Mouse (Mus musculus): Measurements from ENCODE around the gene Plk3. TPM values are rescaled to one million over a fixed set of nuclear protein-coding genes. Genes with fewer than 3 reads are reported as not detected.
A peak's percentile ranks its signal among the peaks of the same experiment; 100 is the strongest.
"Not testable (repeated sequence)": the region's sequence is repeated elsewhere in the genome, so short reads cannot be mapped to it uniquely, and the experiment has no call there.

Plk3 gene
- 1 to 10 TPM; 5.0 to 5.8 TPM for total RNA-seq (2021)

DNA sequence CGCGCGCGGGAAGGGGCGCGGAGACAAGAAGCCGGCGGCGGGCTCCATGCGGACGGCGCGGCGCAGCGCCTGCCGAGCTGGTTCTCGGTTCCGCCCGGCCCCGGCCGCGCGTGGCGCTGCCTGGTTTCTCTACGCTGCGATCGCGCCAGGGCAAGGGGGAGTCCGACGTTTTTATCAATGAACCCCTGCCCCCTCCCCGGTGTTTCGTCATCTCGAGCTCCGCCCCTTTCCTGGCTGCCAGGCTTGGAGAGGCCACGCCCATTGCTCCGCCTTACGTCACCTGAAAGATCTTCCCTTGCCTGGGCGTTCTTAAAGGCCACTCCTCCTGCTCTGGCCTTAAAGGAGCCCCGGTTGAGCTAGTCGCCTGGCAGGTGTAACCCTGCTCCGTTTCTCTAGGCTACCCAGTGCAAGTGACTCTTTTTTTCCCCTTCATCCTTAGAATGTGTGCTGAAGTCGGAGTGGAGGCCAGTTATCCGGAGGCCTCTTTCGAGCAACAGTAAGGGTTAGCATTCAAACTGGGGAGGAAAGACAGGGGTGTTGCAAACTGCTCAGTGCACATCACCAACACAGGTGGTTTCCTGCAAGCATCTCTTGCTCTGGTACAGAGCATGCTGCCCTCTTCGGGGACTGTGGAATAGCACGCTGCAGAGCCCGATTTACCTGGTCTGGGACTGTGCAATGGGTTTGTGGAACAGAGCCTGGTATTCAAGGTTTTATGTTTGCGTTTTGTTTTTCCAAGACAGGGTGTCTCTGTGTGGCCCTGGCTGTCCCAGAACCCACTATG lies at the start of gene Plk3:
TSS of gene Plk3 (minus strand) at position 147 of the 784 bp plus-strand sequence.
- DNase-seq = peak; percentile 98

DNA sequence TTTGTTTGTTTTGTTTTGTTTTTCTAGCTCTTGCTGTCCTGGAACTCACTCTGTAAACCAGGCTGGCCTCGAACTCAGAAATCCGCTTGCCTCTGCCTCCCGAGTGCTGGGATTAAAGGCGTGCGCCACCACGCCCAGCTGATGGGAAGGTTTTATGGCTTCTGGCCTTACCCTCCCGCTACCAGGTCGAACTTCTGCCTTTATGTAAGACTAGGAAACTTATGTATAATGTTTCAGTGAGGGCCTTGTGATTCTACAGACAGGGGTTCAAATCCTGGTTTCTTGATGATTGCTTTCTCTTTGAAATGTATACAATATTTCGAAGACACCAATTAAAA lies 49.0 kb upstream of the Plk3 start:
- DNase-seq = not testable (repeated sequence)

DNA sequence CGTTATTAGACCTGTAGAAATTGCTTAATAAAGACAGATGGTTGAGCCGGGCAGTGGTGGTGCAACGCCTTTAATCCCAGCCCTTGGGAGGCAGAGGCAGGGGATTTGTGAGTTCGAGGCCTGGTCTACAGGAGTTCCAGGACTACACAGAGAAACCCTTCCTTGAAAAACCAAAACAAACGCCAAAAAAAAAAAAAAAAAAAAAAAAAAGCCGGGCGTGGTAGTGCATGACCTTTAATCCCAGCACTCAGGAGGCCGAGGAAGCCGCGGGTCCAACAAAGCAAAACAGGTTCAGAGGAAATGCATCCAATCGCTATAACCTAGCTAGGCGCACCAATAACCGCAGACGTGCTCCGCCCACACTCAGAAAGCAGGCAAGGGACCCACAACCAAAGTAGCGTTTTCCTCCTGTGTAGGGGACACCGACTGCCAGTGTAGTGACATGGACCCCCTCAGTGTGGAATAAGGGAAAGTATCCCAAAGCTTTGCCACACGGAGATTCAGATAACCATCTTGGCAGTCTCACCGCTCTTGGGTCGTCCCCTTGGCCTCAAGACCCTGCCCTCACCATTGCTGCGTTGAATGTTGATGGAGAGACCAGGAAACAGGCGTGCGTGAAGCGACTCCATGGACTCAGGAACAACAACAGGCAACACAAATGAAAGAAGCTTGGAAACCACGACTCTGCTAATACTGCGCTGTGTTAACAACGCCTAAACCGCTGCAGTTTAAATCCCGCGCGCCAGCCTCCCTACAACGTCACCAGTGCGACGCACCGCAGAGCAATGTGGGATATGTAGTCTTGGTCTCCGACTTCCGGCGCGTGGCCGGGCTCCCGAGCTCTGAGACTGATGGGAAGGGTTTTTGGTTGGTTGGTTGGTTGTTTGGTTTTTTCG lies 48.3 kb upstream of the Plk3 start, which contains the start of gene Kif2c:
TSS of gene Kif2c (minus strand) at position 777 of the 896 bp plus-strand sequence.
- peak; percentile 93 for DNase-seq

DNA sequence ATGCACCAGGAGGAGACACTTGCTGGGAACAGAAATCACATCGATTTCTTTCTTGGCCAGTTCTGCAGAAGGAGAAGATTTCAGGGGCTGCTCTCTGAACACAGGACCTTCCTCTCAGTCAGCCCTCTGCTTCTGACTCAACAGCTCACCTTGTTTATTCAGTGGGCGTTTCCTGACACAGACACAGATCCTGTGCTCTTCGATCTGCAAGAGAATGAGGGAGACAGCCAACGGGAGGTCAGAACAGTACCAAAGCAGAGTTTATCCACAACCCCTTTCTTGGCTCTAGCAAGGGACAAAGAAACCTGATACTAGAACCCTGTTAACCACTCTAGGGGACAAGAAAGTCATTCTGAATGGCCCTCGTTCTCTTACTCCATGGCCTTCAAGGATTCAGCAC lies 36.2 kb upstream of the Plk3 start:
- no peak for DNase-seq

DNA sequence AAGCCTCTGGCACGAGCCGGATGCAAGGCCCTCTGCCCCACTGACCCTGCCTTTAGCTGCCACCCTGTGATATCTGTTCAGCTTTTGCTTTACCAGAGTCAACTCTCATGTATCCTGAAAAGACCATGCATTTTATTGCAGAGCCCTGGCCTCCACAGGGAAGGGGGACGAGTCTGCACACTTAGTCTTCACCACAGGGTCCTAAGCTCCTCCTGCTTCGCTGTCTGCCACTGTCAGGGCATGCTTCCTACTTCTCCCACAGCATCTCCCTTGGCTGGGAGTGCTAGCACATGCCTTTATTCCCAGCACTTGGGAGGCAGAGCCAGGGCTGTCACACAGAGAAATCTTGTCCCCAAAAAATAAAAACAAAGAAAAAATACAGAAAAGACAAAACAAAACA lies 27.4 kb upstream of the Plk3 start:
- DNase-seq = no peak

DNA sequence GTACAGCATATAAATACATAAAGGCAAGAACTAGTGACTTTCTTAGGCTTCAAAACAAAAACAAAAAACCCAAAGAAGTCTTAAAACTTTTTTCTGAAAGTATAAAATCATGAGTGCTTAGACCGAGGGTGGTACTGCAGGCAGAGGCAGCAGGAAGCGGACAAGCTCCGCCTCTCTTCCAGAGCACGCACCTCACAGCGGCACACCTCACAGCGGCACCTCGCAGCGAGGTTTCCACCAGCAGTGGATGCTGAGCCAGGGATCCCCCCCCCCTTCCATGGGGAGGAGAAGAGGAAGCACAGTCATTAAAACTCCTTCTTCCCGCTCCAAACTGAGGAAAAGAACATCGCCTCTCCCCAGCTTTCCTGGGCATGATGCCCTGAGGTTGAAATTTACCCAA lies 25.9 kb upstream of the Plk3 start:
- no peak for DNase-seq

DNA sequence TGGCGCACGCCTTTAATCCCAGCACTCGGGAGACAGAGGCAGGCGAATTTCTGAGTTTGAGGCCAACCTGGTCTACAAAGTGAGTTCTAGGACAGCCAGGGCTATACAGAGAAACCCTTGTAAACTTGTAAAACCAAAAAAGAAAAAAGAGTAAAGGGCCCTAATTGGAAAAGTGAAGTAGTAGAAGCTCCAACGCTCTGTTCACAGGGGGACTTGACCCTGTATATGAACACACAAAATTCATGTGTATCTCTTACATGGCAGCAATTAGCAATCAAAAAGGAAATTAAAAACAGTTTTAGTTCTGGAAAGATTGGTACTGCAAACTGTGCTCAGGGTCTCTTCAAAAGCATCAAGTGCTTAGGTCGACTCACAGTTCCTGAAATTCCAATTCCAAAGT lies 22.6 kb upstream of the Plk3 start:
- no peak for DNase-seq

DNA sequence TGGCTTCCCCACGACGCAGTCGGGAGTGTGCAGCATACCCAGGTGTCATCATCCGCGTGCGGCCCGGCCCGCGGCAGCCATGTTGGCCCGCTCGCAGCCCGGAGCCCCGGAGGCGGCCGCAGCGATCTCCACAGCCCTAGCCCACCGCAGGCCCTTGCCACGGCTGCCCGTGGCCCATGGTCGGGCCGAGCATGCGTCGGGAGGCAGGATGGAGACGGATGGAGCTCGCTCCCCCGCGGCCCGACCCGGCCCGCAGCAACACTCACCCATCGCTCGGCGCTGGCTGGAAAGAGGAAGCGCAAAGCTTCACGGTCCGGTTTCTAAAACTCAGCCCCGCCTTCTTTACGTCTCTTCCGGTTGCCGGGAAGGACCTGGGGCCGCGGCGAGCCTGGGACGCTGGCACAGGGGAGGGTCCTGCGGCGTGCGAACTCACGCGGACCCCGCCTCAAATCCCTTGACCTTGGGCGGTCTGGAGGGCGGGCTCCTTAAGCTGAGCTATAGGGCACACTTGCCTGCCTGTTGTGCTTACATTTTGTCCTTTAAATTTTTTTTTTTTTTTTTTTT lies 22.1 kb upstream of the Plk3 start, which contains the start of gene Rps8:
TSS of gene Rps8 (minus strand) at position 452 of the 564 bp plus-strand sequence.
- DNase-seq = peak; percentile 88

DNA sequence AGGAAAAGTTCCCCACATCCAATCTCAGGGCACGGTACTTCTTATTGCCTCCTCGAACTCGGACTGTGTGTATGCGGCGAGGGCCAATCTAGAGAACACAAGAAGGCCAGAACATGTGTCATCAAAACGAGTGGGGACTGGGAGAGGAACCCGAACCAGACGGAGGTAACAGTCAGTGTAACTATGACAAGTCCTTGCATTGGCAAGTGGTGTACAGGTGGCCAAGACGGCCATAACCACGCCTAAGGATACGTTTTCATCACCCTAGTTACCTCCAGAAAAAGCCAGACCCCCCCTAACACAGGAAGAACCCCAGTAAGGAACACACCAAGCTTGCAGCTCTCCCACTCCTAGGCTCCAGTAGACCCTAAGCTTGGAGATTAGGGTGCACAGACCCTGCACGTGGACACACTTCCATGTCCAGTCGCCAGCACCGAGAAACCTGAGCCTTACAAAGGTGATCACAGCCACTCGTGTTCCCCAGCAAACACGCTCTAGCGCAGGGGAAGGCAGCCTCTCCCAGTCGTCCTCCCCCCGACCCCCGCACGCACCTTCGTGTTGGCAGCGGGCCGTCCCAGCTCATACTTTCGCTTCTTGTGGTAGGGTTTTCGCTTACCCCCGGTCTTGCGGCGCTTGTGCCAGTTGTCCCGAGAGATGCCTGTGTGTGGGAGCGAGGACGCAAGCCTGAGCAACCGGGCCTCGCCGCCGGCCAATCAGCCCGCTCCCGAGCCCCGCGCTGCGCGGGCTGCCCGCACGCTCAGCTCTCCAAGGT lies 21.4 kb upstream of the Plk3 start:
- DNase-seq = no peak

DNA sequence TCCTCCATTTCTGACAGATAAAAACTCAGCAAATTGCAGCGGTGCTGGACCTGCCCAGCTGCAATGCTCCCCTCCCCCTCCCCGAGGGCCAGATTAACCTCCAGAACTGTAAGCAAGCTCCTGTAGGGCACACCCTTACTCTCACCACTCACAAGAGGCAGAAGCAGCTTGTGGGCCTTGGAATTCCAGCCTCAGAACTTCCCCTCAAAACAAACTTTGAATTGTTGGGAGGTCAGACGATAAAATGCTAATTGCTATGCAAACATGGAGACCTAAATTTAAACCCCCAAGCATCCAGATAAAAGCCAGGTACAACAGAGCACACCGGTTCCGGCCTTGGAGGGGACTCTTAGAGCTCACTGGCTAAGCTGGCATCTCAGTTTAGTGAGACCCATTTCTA lies 19.0 kb upstream of the Plk3 start:
- no peak for DNase-seq

DNA sequence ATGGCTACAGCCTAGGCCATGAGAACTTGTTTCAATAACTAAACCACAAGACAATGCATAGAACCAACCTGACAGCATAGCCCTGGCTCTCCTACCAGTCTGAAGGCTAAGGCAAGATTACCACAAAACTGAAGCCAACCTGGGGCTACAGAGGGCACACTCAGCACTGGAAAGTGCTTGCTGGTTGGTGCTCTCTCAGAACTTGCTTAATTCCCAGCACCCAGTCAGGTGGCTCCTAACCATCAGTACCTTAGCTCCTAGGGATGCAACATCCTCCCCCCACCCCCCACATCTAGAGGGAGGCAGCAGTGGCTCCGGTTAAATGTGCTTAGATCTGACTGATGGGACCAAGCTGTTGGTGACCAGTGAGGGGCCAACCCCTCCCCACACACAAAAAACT lies 17.7 kb upstream of the Plk3 start:
- DNase-seq = no peak

DNA sequence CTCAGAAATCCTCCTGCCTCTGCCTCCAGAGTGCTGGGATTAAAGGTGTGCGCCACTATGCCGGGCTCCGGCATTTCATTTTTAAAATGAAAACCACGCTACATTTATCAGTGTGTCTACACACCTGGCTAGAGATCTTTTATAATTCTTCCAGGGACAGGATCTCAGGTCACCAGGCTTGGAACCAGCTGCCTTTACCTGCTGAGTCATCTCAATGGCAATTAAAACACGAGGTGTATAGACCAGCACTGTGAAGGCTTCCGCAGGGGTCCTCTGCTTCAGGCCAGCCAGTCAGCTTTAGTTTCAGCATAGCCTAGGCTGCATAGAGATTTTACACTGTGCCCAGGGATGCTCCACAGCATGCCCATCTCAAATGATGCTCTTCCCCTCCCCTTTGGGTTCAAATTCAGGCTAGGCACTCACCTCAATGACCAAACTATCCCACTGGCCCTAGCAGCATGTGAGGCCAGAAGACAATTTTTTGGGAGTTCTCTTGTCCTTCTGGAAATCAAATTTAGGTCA lies 16.5 kb upstream of the Plk3 start:
- no peak for DNase-seq

DNA sequence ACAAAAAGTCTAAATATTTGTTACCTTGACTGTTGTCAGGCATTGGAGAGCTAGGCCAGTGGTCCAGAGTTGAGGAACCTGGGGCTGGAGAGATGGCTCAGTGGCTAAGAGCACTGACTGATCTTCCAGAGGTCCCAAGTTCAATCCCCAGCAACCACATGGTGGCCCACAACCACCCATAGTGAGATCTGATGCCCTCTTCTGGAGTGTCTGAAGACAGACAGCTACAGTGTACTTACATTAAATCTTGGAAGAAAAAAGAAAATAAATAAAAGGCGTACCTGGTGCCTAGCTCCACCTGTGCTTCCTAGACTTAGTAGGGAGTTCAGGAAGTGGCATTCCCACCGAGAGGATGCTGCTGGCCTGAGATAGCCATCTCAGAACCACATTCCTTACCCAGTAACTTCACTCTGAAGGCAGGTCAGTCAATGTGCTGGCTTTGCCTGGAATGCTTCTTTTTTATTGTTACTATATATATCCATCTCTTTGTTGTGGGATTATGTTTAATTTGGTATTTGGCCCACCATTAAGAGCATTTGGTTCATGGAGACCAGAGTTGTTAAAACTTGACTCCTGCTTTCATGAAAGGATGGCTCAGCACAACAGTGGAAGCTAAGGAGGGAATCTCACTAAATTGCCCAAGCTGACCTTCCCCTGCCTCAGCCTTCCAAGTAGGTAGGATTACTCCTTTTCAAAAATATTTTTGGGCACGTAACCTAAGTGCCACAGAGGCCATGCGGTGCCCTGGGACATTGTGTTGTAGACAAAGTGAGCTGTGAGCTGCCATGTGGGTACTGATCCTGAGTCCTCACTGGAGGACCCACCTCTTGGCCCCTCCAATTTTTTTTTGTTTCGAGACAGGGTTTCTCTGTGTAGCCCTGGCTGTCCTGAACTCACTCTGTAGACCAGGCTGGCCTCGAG lies 15.8 kb upstream of the Plk3 start:
- no peak for DNase-seq

DNA sequence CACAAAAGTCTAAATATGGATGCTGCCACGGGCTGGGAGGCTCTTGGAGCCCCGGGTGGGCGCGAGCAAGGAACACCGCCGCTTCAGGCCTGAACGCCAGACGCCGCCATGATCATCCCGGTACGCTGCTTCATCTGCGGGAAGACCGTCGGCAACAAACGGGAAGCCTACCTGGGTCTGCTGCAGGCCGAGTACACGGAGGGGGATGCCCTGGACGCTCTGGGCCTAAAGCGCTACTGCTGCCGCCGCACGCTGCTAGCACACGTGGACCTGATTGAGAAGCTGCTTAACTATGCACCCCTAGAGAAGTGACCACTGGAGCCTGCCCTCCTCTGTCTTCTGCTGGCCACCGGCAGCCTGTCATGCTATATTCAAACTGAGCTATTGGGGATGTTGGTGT lies 15.1 kb upstream of the Plk3 start:
- DNase-seq = no peak

DNA sequence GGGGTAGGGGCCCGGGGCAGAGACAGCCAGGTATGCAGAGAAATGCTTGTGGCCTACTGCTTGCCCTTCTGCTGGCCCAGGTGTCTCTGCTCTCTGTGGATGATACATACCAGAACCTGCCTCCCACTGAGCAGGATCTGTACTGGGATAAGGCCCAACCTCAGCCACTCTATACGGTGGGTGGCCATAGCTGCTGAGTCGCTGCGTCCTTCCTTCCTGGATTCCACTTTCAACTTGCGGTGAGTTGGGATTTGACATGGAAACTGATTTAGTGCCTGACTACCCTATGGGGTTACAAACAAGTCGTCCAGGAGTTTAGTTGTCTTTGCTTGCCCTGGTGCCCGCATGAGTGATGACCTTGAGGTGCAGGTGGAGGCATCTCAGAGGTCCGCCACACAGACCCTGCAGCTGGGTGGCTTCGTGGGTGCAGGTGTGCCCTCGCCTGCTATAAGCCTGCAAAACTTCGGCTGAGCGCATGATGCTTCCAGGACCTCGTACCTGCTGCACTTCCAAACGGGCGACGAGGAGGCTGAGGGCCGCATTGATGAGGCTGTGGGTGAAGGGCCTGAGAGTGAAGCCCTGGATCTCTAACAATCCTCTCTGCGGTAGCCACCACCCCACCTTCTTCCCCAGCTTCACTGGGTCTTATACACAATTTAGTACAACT lies 14.4 kb upstream of the Plk3 start:
- DNase-seq = no peak

DNA sequence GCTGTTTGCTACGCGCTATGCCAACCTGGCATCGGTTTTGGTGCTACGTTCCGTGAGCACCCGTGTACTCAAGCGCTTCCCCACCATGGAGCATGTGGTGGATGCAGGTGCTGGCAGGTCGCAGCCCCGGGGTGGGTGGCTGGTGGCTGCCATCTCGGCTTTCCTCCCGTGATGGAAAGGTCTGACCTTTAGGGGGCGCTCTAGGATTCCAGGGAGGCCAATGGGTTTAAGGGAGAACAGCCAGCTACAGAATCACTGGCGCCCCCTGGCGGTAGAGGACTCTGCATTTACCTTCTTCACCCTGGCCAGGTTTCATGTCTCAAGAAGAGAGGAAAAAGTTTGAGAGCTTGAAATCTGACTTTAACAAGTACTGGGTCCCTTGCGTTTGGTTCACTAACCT lies 12.4 kb upstream of the Plk3 start:
- peak; percentile 91 for DNase-seq

DNA sequence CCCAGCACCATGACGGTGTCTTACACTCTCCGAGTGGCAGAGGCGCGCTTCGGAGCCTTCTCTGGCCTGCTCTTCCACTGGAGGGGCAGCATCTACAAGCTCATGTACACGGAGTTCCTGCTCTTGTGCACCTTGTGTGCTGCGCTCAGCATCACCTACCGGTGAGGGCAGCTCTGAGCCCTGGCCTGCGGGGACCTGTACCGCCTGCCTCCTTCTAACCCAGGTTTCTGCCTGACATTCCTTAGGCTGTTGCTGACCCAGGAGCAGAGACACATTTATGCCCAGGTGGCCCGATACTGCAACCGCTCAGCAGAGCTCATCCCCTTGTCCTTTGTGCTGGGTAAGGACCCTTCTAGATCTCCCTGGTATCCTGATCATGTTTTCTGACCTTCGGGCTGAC lies 11.5 kb upstream of the Plk3 start:
- DNase-seq = no peak

DNA sequence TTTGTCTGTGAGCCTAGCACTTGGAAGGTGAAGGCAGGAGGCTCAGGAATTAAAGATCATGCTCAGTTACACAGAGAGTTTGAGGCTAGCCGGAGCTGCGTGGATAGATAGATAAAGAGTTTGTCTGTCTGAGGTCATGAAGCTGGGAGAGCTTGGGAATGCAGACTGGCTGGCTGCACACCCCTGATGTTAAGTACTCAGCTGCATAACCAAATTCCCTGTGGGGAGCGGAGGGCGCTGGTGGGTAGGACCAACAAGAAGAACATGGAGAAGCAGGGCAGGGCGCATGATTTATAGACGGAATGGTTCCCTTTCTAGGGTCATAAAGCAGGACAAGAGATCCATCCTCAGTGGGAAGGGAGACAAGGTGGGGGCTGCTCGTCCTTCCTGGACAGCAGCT lies 9.3 kb upstream of the Plk3 start:
- DNase-seq = no peak

DNA sequence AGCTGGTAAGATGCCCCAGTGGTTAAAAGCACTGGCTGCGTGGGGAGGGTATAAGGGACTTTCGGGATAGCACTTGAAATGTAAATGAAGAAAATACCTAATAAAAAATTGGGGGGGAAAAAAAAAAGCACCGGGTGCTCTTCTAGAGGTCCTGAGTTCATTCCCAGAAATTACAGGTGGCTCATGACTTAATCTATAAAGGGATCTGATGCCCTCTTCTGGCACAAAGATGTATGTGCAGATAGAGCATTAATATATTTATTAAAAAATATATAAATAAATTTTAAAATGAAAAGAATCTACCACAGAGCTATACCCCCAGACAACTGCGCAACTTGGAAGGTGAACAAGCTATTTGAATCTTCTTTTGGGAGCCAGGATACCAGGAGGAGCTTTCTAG lies 6.8 kb upstream of the Plk3 start:
- no peak for DNase-seq

DNA sequence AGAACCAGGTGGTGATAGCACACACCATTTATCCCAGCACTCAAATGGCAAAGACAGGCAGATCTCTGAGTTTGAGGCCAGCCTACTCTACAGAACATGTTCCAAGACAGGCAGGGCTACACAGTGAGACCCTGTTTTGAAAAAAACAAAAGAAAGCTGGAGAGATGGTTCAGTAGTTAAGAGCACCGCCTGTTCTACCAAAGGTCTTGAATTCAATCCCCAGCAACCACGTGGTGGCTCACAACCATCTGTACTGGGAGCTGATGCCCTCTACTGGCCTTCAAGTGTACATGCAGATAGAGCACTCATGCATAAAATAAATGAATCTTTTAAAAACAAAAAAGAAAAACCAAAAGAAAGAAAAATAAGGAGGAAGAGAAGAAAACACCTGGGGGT lies 5.5 kb upstream of the Plk3 start:
- DNase-seq = no peak
